In genomic region chr6:134566818-134567485, GRCm38 (mm10) we compare ENCODE assay signal across 8 mouse cellular contexts. TPM values are rescaled to one million over a fixed set of nuclear protein-coding genes. Genes with fewer than 3 reads are reported as not detected.
A peak's percentile ranks its signal among the peaks of the same experiment; 100 is the strongest.
DNase-seq lines count a peak whose midpoint lies in the region; ATAC-seq lines count a peak whose summit lies in the region.

Lrp6 (minus strand) TSS chr6:134566965.

- peak; percentile 86 for DNase-seq in gastrocnemius, postnatal 14 days
- DNase-seq in left cerebral cortex, adult 9 months (ENCODE audit: low spot score in 2 of 2) = peak; percentile 25 to 72
- DNase-seq in right cerebral cortex, adult 2 months (ENCODE audit: low spot score in 2 of 2) = peak; percentile 70 to 73
- peak; percentile 57 for DNase-seq in urinary bladder, postnatal 10 days (ENCODE audit: low spot score)

- intact Hi-C loops in gastrocnemius, postnatal 14 days (cut with DNase I; ENCODE audit: low total_unique reads) = loop anchor here (5.0 kb wide), 1 partner anchor 40 kb away; no protein-coding TSS in a partner anchor

- H3K9me3 ChIP-seq in megakaryocyte, embryonic 14.5 days = 0 out of 2 replicates have a peak, but pooled peaks cover 3% of the 10 kb centered on the region

- peak within 1 kb of the TSS; percentile 95 for H3K4me3 ChIP-seq in megakaryocyte, embryonic 14.5 days (replicated peaks)

- peaks cover 17% of the 10 kb centered on the region for H3K4me1 ChIP-seq in megakaryocyte, embryonic 14.5 days

- H3K27me3 ChIP-seq in megakaryocyte, embryonic 14.5 days (replicated peaks) = peaks cover 4% of the 10 kb centered on the region

- peak; percentile 88 for ATAC-seq in activated CD4-positive, CD25-positive, alpha-beta regulatory T cell, adult 4 months
- peak; percentile 84 for ATAC-seq in common myeloid progenitor, adult 5-6 weeks (replicated peaks; ENCODE audit: low read depth, poor library complexity, severe bottlenecking)
- ATAC-seq in inflammation-experienced regulatory T-cells, adult 6 months = peak; percentile 88

- no peaks in the 10 kb centered on the region for H3K36me3 ChIP-seq in megakaryocyte, embryonic 14.5 days (replicated peaks; ENCODE audit: low read length)

RNA-seq across cellular contexts. Expression of gene Lrp6, which starts in this region (rescaled TPM):
- polyA plus RNA-seq in activated CD4-positive, CD25-positive, alpha-beta regulatory T cell, adult 4 months (2017; shearing (Covaris generic)) = 1 to 10 TPM; 6.8 to 8.7 TPM
- 56.0 and 56.5 TPM in 2 replicates for total RNA-seq in common myeloid progenitor, adult 5-6 weeks (2017)
- total RNA-seq in gastrocnemius, postnatal 14 days (2021) = 10 to 100 TPM; 40.9 to 41.9 TPM
- polyA plus RNA-seq in inflammation-experienced regulatory T-cells, adult 6 months (2017; shearing (Covaris generic)) = 10 to 100 TPM in 2 of 3 experiments, 1 to 10 TPM in 1; 3.5 to 14.2 (median 10.1) TPM
- 4.0 and 5.0 TPM in 2 replicates for polyA plus RNA-seq in megakaryocyte, embryonic 14.5 days (2012; ENCODE audit: insufficient read depth, low replicate concordance)

Comparison
In these comparisons a context has a peak if more than half of its experiments do, and no peak if none do; other contexts are left out.
1. Peak in every context shown above with its lines: DNase-seq, ATAC-seq and H3K4me3 ChIP-seq.